Mouse (Mus musculus) MEL (cell line): ENCODE measurements around the gene Il10ra. TPM values are rescaled to one million over a fixed set of nuclear protein-coding genes. Genes with fewer than 3 reads are reported as not detected.

Experiments
- DNase-seq: peaks from one replicate; pipeline ENCODE4 v3.0.0; 2011; ENCODE audit warnings: low read depth, low spot score
- H3K27ac ChIP-seq: 2 replicates; pipeline ENCODE4 v1.5.1; 2012; ENCODE audit warnings: low read depth, mild to moderate bottlenecking, control low read depth, low read length, moderate library complexity; ENCODE audit not compliant: control insufficient read depth
- H3K27me3 ChIP-seq, 2 experiments: fragments of 150-350 bp in 1 of 2; sonication (generic) in 1 of 2; 2 replicates each; pipeline ENCODE4 v1.6.1; 2012; ENCODE audit warnings: low read length in 2 of 2, mild to moderate bottlenecking in 2 of 2, improper control_type of control experiment in 1 of 2, moderate library complexity in 1 of 2; ENCODE audit not compliant: insufficient read depth in 2 of 2, control insufficient read depth in 1 of 2
- H3K36me3 ChIP-seq, 2 experiments: 2 replicates each; pipeline ENCODE4 v1.6.1; 2012 to 2014; ENCODE audit warnings: low read length in 2 of 2, improper control_type of control experiment in 1 of 2, inconsistent platforms in 1 of 2, mild to moderate bottlenecking in 1 of 2; ENCODE audit not compliant: insufficient read depth in 2 of 2, control insufficient read depth in 1 of 2
- H3K4me1 ChIP-seq, 2 experiments: fragments of 150-350 bp in 1 of 2; sonication (generic) in 1 of 2; 2 replicates each; pipeline ENCODE4 v1.6.1; 2012; ENCODE audit warnings: low read length in 2 of 2, improper control_type of control experiment in 1 of 2, mild to moderate bottlenecking in 1 of 2; ENCODE audit not compliant: insufficient read depth in 2 of 2, control insufficient read depth in 1 of 2
- H3K4me3 ChIP-seq, 2 experiments: fragments of 150-350 bp in 1 of 2; sonication (generic) in 1 of 2; 2 replicates each; pipeline ENCODE4 v1.5.1; 2012; ENCODE audit warnings: low read depth in 2 of 2, low read length in 2 of 2, mild to moderate bottlenecking in 2 of 2, moderate library complexity in 2 of 2, control low read depth in 1 of 2, improper control_type of control experiment in 1 of 2; ENCODE audit not compliant: control insufficient read depth in 1 of 2, insufficient read depth in 1 of 2
- H3K79me2 ChIP-seq: 2 replicates; pipeline ENCODE4 v1.6.1; 2012; ENCODE audit warnings: mild to moderate bottlenecking, low read length, moderate library complexity; ENCODE audit not compliant: control insufficient read depth, poor library complexity, insufficient read depth
- H3K9ac ChIP-seq: 2 replicates; pipeline ENCODE4 v1.6.1; 2012; ENCODE audit warnings: low read depth, mild to moderate bottlenecking, control low read depth, low read length, moderate library complexity; ENCODE audit not compliant: control insufficient read depth, poor library complexity, severe bottlenecking
- H3K9me3 ChIP-seq: fragments of 150-350 bp; sonication (generic); replicated peaks from 2 replicates; pipeline ENCODE4 v1.6.1; 2012; ENCODE audit warnings: mild to moderate bottlenecking, low read length, improper control_type of control experiment, moderate library complexity; ENCODE audit not compliant: insufficient read depth
- BHLHE40 ChIP-seq: IDR thresholded peaks from 2 replicates; pipeline ENCODE4 v1.6.1; 2012; ENCODE audit warnings: low read depth, mild to moderate bottlenecking, inconsistent platforms, low read length, improper control_type of control experiment, borderline replicate concordance
- CTCF ChIP-seq, 3 experiments: IDR thresholded peaks in 2 of 3; conservative IDR thresholded peaks in 1 of 3; 2 replicates each; pipeline ENCODE4 v1.5.1; 2011 to 2012; ENCODE audit warnings: low read length in 3 of 3, low read depth in 2 of 3, mild to moderate bottlenecking in 2 of 3, improper control_type of control experiment in 1 of 3, inconsistent platforms in 1 of 3, mixed read lengths in 1 of 3, moderate library complexity in 1 of 3; ENCODE audit not compliant: control insufficient read depth in 1 of 3, insufficient read depth in 1 of 3, poor library complexity in 1 of 3, severe bottlenecking in 1 of 3
- ELF1 ChIP-seq: IDR thresholded peaks from 2 replicates; pipeline ENCODE4 v1.6.1; 2014; ENCODE audit warnings: low read depth, mild to moderate bottlenecking, inconsistent platforms, low read length, improper control_type of control experiment, moderate library complexity
- EP300 ChIP-seq, 2 experiments: IDR thresholded peaks; 2 replicates each; pipeline ENCODE4 v1.6.1; 2011; ENCODE audit warnings: improper control_type of control experiment in 2 of 2, low read length in 2 of 2, low read depth in 1 of 2, mild to moderate bottlenecking in 1 of 2
- ETS1 ChIP-seq: IDR thresholded peaks from 2 replicates; pipeline ENCODE4 v1.6.1; 2012; ENCODE audit warnings: low read depth, mild to moderate bottlenecking, inconsistent platforms, low read length, improper control_type of control experiment, moderate library complexity
- GABPA ChIP-seq: IDR thresholded peaks from 2 replicates; pipeline ENCODE4 v1.6.1; 2012; ENCODE audit warnings: low read depth, mild to moderate bottlenecking, inconsistent platforms, low read length, improper control_type of control experiment, moderate library complexity
- HCFC1 ChIP-seq: IDR thresholded peaks from 2 replicates; pipeline ENCODE4 v1.6.1; 2012; ENCODE audit warnings: low read depth, mild to moderate bottlenecking, inconsistent platforms, low read length, improper control_type of control experiment, moderate library complexity
- KAT2A ChIP-seq: conservative IDR thresholded peaks from 2 replicates; pipeline ENCODE4 v1.6.1; 2012; ENCODE audit warnings: low read depth, low read length, improper control_type of control experiment, inconsistent platforms
- MAFK ChIP-seq: IDR thresholded peaks from 2 replicates; pipeline ENCODE4 v1.6.1; 2011; ENCODE audit warnings: low read depth, mild to moderate bottlenecking, low read length, improper control_type of control experiment, borderline replicate concordance
- MAX ChIP-seq: IDR thresholded peaks from 2 replicates; pipeline ENCODE4 v1.6.1; 2011; ENCODE audit warnings: low read length, improper control_type of control experiment
- MAZ ChIP-seq: IDR thresholded peaks from 2 replicates; pipeline ENCODE4 v1.6.1; 2012; ENCODE audit warnings: low read depth, mild to moderate bottlenecking, inconsistent platforms, low read length, improper control_type of control experiment
- MEF2A ChIP-seq: IDR thresholded peaks from 2 replicates; pipeline ENCODE4 v1.6.1; 2014; ENCODE audit warnings: low read depth, mild to moderate bottlenecking, inconsistent platforms, low read length, improper control_type of control experiment; ENCODE audit not compliant: poor library complexity, insufficient replicate concordance, severe bottlenecking; ENCODE audit errors: extremely low read depth
- MXI1 ChIP-seq: IDR thresholded peaks from 2 replicates; pipeline ENCODE4 v1.6.1; 2011; ENCODE audit warnings: mild to moderate bottlenecking, low read depth, low read length, improper control_type of control experiment
- MYC ChIP-seq: IDR thresholded peaks from 2 replicates; pipeline ENCODE4 v1.6.1; 2011; ENCODE audit warnings: low read depth, mild to moderate bottlenecking, low read length, improper control_type of control experiment, moderate library complexity
- NELFE ChIP-seq: IDR thresholded peaks from 2 replicates; pipeline ENCODE4 v1.6.1; 2011; ENCODE audit warnings: low read depth, low read length, improper control_type of control experiment
- NRF1 ChIP-seq: IDR thresholded peaks from 2 replicates; pipeline ENCODE4 v1.6.1; 2014; ENCODE audit warnings: low read depth, mild to moderate bottlenecking, inconsistent platforms, low read length, improper control_type of control experiment, moderate library complexity; ENCODE audit not compliant: poor library complexity, insufficient read depth, severe bottlenecking
- POLR2A ChIP-seq, 2 experiments: IDR thresholded peaks; 2 replicates each; pipeline ENCODE4 v1.6.1; 2011 to 2012; ENCODE audit warnings: low read length in 2 of 2, mild to moderate bottlenecking in 2 of 2, control low read depth in 1 of 2, improper control_type of control experiment in 1 of 2, low read depth in 1 of 2, moderate library complexity in 1 of 2; ENCODE audit not compliant: control insufficient read depth in 1 of 2, insufficient read depth in 1 of 2, poor library complexity in 1 of 2
- POLR2AphosphoS2 ChIP-seq: IDR thresholded peaks from 2 replicates; pipeline ENCODE4 v1.6.1; 2011; ENCODE audit warnings: low read length, improper control_type of control experiment
- RCOR1 ChIP-seq: IDR thresholded peaks from 2 replicates; pipeline ENCODE4 v1.6.1; 2012; ENCODE audit warnings: low read depth, mild to moderate bottlenecking, inconsistent platforms, low read length, improper control_type of control experiment
- SIN3A ChIP-seq: IDR thresholded peaks from 2 replicates; pipeline ENCODE4 v1.6.1; 2012; ENCODE audit warnings: low read length, improper control_type of control experiment, inconsistent platforms
- SMC3 ChIP-seq: IDR thresholded peaks from 2 replicates; pipeline ENCODE4 v1.6.1; 2011; ENCODE audit warnings: low read depth, low read length, improper control_type of control experiment
- TAL1 ChIP-seq: IDR thresholded peaks from 2 replicates; pipeline ENCODE4 v1.6.1; 2012; ENCODE audit warnings: mild to moderate bottlenecking, inconsistent platforms, low read length, moderate library complexity, mixed read lengths
- TBP ChIP-seq: IDR thresholded peaks from 2 replicates; pipeline ENCODE4 v1.8.0; 2011; ENCODE audit warnings: low read depth, low read length, improper control_type of control experiment
- TCF12 ChIP-seq: IDR thresholded peaks from 2 replicates; pipeline ENCODE4 v1.6.1; 2014; ENCODE audit warnings: low read depth, mild to moderate bottlenecking, inconsistent platforms, low read length, improper control_type of control experiment, moderate library complexity
- USF2 ChIP-seq, 2 experiments: IDR thresholded peaks; 2 replicates each; pipeline ENCODE4 v1.6.1; 2011 to 2012; ENCODE audit warnings: improper control_type of control experiment in 2 of 2, low read length in 2 of 2, borderline replicate concordance in 1 of 2, inconsistent platforms in 1 of 2, low read depth in 1 of 2, mild to moderate bottlenecking in 1 of 2; ENCODE audit not compliant: insufficient read depth in 1 of 2
- ZKSCAN1 ChIP-seq: IDR thresholded peaks from 2 replicates; pipeline ENCODE4 v1.6.1; 2012; ENCODE audit warnings: low read depth, mild to moderate bottlenecking, inconsistent platforms, low read length, improper control_type of control experiment, moderate library complexity
- ZMIZ1 ChIP-seq: IDR thresholded peaks from 2 replicates; pipeline ENCODE4 v1.6.1; 2012; ENCODE audit warnings: low read depth, mild to moderate bottlenecking, inconsistent platforms, low read length, improper control_type of control experiment, moderate library complexity
- ZNF384 ChIP-seq: IDR thresholded peaks from 2 replicates; pipeline ENCODE4 v1.6.1; 2012; ENCODE audit warnings: low read depth, mild to moderate bottlenecking, inconsistent platforms, low read length, improper control_type of control experiment
- polyA plus RNA-seq, 2 experiments: library from polyadenylated mRNA; stranded (reverse) in 1 of 2; unstranded in 1 of 2; fragments of >175 nt in 1 of 2; fragments of >200 nt in 1 of 2; gene quantifications; 2 replicates each; pipeline versions ENCODE4 v1.2.1 to v1.2.4; 2012; ENCODE audit warnings: low replicate concordance in 2 of 2, low read depth in 1 of 2; ENCODE audit not compliant: insufficient read length in 2 of 2, insufficient read depth in 1 of 2, missing spikeins in 1 of 2
- total RNA-seq: library from RNA; depleted of rRNA; stranded (reverse); fragments of 300-350 nt; gene quantifications from 2 replicates; pipeline ENCODE4 v1.2.3, GENCODE M21; 2012; rRNA removed

Gene Il10ra
- total RNA-seq (not detected in 2 replicates), polyA plus RNA-seq (not detected)

DNA sequence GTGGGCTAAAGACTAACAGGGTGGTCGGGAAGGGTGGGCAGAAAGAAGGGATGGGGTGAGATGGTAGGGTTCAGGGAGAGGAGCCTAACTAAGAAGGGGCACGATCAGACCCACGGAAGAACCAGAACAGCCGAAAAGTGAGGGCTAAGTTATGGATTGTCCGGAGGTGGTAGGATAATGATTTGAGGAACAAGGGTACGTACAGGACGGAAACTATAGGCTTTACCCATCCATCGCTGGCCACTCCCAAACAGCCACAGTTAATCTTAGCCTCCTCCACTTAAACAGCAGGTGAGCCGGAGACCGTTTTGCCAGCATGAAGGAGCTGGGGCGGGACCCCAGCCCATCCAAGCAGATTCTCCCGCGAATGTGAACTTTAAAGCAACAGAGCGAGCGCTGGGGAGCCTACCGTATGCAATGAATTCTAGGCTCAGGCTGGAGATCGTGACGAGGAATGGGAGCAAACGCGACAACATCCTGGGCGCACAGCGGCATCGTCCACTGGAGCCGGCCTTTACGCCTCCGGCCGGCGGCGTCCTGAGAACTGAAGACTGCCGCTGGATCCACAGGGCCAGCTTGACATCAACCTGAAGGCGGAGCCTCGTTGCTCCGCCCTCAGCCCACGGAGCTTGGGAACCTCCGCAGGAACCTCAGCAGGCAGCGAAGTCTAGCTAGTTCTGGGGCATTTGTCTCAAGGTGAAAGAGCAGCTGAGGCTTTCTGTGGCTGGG is at the start of gene Il10ra:
Gene Il10ra (minus strand): TSS at position 553 of the 729 bp plus-strand sequence.
- H3K36me3 ChIP-seq = peaks cover 0 to 4% of the 10 kb centered on the region in 2 experiments; a peak in 2 of 4 replicates
- peaks cover under 1 to 2% of the 10 kb centered on the region in 2 experiments; a peak in 3 of 4 replicates for H3K4me1 ChIP-seq
- no peak within 1 kb of the TSS for H3K27ac ChIP-seq
- TF ChIP-seq MXI1 = no peak
- TF ChIP-seq KAT2A = no peak
- TF ChIP-seq MAFK = no peak
- TF ChIP-seq NELFE = no peak
- no peak for TF ChIP-seq GABPA
- no peak for TF ChIP-seq TCF12
- TF ChIP-seq POLR2AphosphoS2 = no peak
- no peak for TF ChIP-seq ELF1
- TF ChIP-seq ZKSCAN1 = no peak
- no peak for TF ChIP-seq MEF2A
- no peak for TF ChIP-seq RCOR1
- no peak for TF ChIP-seq POLR2A (IDR thresholded peaks at IDR 0.05; ENCODE audit: control insufficient read depth in 1 of 2, insufficient read depth in 1 of 2, low read depth in 1 of 2, low read length in 2 of 2, poor library complexity in 1 of 2)
- TF ChIP-seq MYC = no peak
- no peak for TF ChIP-seq MAZ
- no peak for TF ChIP-seq USF2 (IDR thresholded peaks at IDR 0.05; ENCODE audit: borderline replicate concordance in 1 of 2, insufficient read depth in 1 of 2, low read depth in 1 of 2, low read length in 2 of 2)
- TF ChIP-seq ETS1 = no peak
- no peak for TF ChIP-seq SIN3A
- TF ChIP-seq BHLHE40 = no peak
- no peak for DNase-seq
- H3K79me2 ChIP-seq = no peaks in the 10 kb centered on the region
- peaks cover 10 to 21% of the 10 kb centered on the region in 2 experiments for H3K27me3 ChIP-seq
- H3K9ac ChIP-seq = no peak within 1 kb of the TSS
- no peaks in the 10 kb centered on the region for H3K9me3 ChIP-seq
- H3K4me3 ChIP-seq = no peak within 1 kb of the TSS

DNA sequence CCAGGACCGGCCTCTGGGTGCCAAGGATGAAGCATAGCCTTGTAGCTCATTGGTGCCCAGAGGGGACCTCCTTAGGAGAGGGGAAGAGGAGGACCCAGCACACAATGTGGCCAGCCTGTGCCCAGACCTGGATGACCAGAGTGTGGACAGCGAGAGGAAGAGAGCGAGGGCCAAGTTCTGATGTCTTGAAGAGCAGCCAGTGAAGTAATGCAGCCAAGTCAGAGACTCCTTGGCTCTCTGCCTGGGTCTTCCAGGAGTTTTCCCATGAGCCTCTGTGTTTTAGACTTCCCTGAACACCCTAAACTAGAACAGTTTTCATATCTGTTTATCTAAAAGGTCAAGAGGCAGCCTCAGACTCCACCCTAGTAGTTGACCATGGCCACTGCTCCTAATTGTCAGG is 48.7 kb upstream of the Il10ra start:
- Histone ChIP-seq H3K4me3 (no peak overlapping the region), H3K9ac (no peak overlapping the region), H3K79me2 (no peaks in the 10 kb centered on the region), H3K4me1 (no peaks in the 10 kb centered on the region), H3K27me3 (no peaks in the 10 kb centered on the region; a peak in 1 of 4 replicates), H3K36me3 (no peaks in the 10 kb centered on the region), H3K27ac (no peak overlapping the region), H3K9me3 (no peaks in the 10 kb centered on the region)
- no peak for DNase-seq
- TF ChIP-seq EP300 (IDR thresholded peaks at IDR 0.05; ENCODE audit: low read depth in 1 of 2, low read length in 2 of 2) (no peak), ZMIZ1 (no peak), HCFC1 (no peak), POLR2AphosphoS2 (no peak), ETS1 (no peak), SMC3 (no peak), NRF1 (no peak), TAL1 (no peak), ELF1 (no peak), TBP (no peak), ZNF384 (no peak), RCOR1 (no peak), MAX (no peak), CTCF (IDR thresholded peaks at IDR 0.05 in 2 of 3, conservative IDR thresholded peaks at IDR 0.05 in 1 of 3; ENCODE audit: control insufficient read depth in 1 of 3, insufficient read depth in 1 of 3, low read depth in 2 of 3, low read length in 3 of 3, poor library complexity in 1 of 3, severe bottlenecking in 1 of 3) (no peak), MAFK (no peak), BHLHE40 (no peak), TCF12 (no peak), MEF2A (no peak), MAZ (no peak)
